Mouse (Mus musculus) T-helper 1 cell (primary cell): ENCODE measurements around the gene Tctex1d2.
"Not testable (repeated sequence)": the region's sequence is repeated elsewhere in the genome, so short reads cannot be mapped to it uniquely, and the experiment has no call there.

ENCODE experiments used
- in situ Hi-C: fragments of 300-600 bp; cut with MboI, MseI; formaldehyde crosslinking; loops from one replicate; pipeline ENCODE4 v1.15.1; 2025; ENCODE audit warnings: high pct_unique_total_duplicates

Gene Tctex1d2

GRCm38 (mm10) chr16:32431047-32431591 is 11.6 kb downstream of the Tctex1d2 start:
- in situ Hi-C loops: no loop called here

GRCm38 (mm10) chr16:32431926-32432325 is 12.4 kb downstream of the Tctex1d2 start:
- in situ Hi-C loops: no loop called here

- in situ Hi-C loops: no loop called here
Measured at GRCm38 (mm10) chr16:32433138-32433537, 13.6 kb downstream of the Tctex1d2 start.

GRCm38 (mm10) chr16:32434066-32434465 is 14.6 kb downstream of the Tctex1d2 start:
- in situ Hi-C loops: no loop called here

GRCm38 (mm10) chr16:32434691-32435090 is 15.2 kb downstream of the Tctex1d2 start:
- in situ Hi-C loops: no loop called here

- in situ Hi-C loops: no loop called here
Measured at GRCm38 (mm10) chr16:32436657-32437056, 17.2 kb downstream of the Tctex1d2 start.

GRCm38 (mm10) chr16:32437266-32437665 is 17.8 kb downstream of the Tctex1d2 start:
- in situ Hi-C loops: no loop called here

- in situ Hi-C loops: no loop called here
Measured at GRCm38 (mm10) chr16:32441432-32441831, 21.9 kb downstream of the Tctex1d2 start.

- in situ Hi-C loops: not testable (repeated sequence)
Measured at GRCm38 (mm10) chr16:32444615-32445014, 25.1 kb downstream of the Tctex1d2 start.

- in situ Hi-C loops: no loop called here
Measured at GRCm38 (mm10) chr16:32445558-32445957, 26.1 kb downstream of the Tctex1d2 start.

- in situ Hi-C loops: no loop called here
Measured at GRCm38 (mm10) chr16:32446563-32447138, 27.1 kb downstream of the Tctex1d2 start.

- in situ Hi-C loops: no loop called here
Measured at GRCm38 (mm10) chr16:32449665-32450064, 30.2 kb downstream of the Tctex1d2 start.

- in situ Hi-C loops: no loop called here
Measured at GRCm38 (mm10) chr16:32450133-32450532, 30.6 kb downstream of the Tctex1d2 start.

- in situ Hi-C loops: no loop called here
Measured at GRCm38 (mm10) chr16:32453102-32453501, 33.6 kb downstream of the Tctex1d2 start.

- in situ Hi-C loops: no loop called here
Measured at GRCm38 (mm10) chr16:32454646-32455045, 35.1 kb downstream of the Tctex1d2 start.

- in situ Hi-C loops: no loop called here
Measured at GRCm38 (mm10) chr16:32456086-32456485, 36.6 kb downstream of the Tctex1d2 start.

- in situ Hi-C loops: no loop called here
Measured at GRCm38 (mm10) chr16:32456761-32457160, 37.3 kb downstream of the Tctex1d2 start.

GRCm38 (mm10) chr16:32457589-32458386 is 38.3 kb downstream of the Tctex1d2 start:
- in situ Hi-C loops: no loop called here

GRCm38 (mm10) chr16:32460518-32460917 is 41.0 kb downstream of the Tctex1d2 start:
- in situ Hi-C loops: no loop called here

- in situ Hi-C loops: no loop called here
Measured at GRCm38 (mm10) chr16:32461713-32462112, 42.2 kb downstream of the Tctex1d2 start.

GRCm38 (mm10) chr16:32462950-32463349 is 43.4 kb downstream of the Tctex1d2 start:
- in situ Hi-C loops: no loop called here

- in situ Hi-C loops: no loop called here
Measured at GRCm38 (mm10) chr16:32463426-32463825, 43.9 kb downstream of the Tctex1d2 start.

GRCm38 (mm10) chr16:32464908-32465307 is 45.4 kb downstream of the Tctex1d2 start:
- in situ Hi-C loops: no loop called here
